Mouse (Mus musculus) forebrain, embryonic 11.5 days (tissue): Measurements from ENCODE around the gene Atf6b. TPM values are rescaled to one million over a fixed set of nuclear protein-coding genes. Genes with fewer than 3 reads are reported as not detected.

Experiments
- ATAC-seq: fragments of 200-750 bp; cut with Nextera tagmentation; replicated peaks from 2 replicates; pipeline ENCODE4 v1.8.0; 2017; ENCODE audit warnings: moderate TSS enrichment; ENCODE audit not compliant: low FRiP score
- DNase-seq: peaks from one replicate; pipeline ENCODE4 v3.0.0-alpha.2; 2017; ENCODE audit warnings: low spot score
- H3K27ac ChIP-seq: fragments of 300-500 bp; sonication (generic); 2 replicates; pipeline ENCODE4 v1.5.1; 2014; ENCODE audit warnings: low read depth, low read length
- H3K27me3 ChIP-seq: fragments of 300-500 bp; sonication (generic); 2 replicates; pipeline ENCODE4 v1.6.1; 2014; ENCODE audit warnings: mild to moderate bottlenecking, low read length, mixed read lengths; ENCODE audit not compliant: control insufficient read depth, insufficient read depth
- H3K36me3 ChIP-seq: fragments of 300-500 bp; sonication (generic); 2 replicates; pipeline ENCODE4 v1.6.1; 2014; ENCODE audit warnings: mild to moderate bottlenecking, low read length, moderate library complexity, mixed read lengths; ENCODE audit not compliant: control insufficient read depth, insufficient read depth
- H3K4me1 ChIP-seq: fragments of 300-500 bp; sonication (generic); replicated peaks from 2 replicates; pipeline ENCODE4 v1.6.1; 2014; ENCODE audit warnings: low read length, mixed read lengths; ENCODE audit not compliant: control insufficient read depth, insufficient read depth
- H3K4me2 ChIP-seq: fragments of 300-500 bp; sonication (generic); 2 replicates; pipeline ENCODE4 v1.6.1; 2014; ENCODE audit warnings: low read depth, mild to moderate bottlenecking, low read length, moderate library complexity, mixed read lengths; ENCODE audit not compliant: severe bottlenecking
- H3K4me3 ChIP-seq: fragments of 300-500 bp; sonication (generic); 2 replicates; pipeline ENCODE4 v1.5.1; 2014; ENCODE audit warnings: low read depth, low read length
- H3K9ac ChIP-seq: fragments of 300-500 bp; sonication (generic); 2 replicates; pipeline ENCODE4 v1.6.1; 2014; ENCODE audit warnings: low read length
- H3K9me3 ChIP-seq: fragments of 300-500 bp; sonication (generic); 2 replicates; pipeline ENCODE4 v1.6.1; 2016; ENCODE audit warnings: low read length, mixed read lengths; ENCODE audit not compliant: control insufficient read depth
- WGBS: fragments of 180-500 bp; shearing (Covaris S2); extraction: QIAGEN DNeasy Blood & Tissue Kit; methylation state at CpG from one replicate; pipeline ENCODE4 v1.1.7; 2014; 5-methylcytosine and 5-hydroxymethylcytosine counted together
- polyA plus RNA-seq: library from polyadenylated mRNA; unstranded; fragments of >200 nt; fragmentation: Nextera tagmentation; extraction: Ambion mirVana; gene quantifications from 2 replicates; pipeline ENCODE4 v1.2.1, GENCODE M21; 2014

The Atf6b gene
- polyA plus RNA-seq, 1 experiment from 2014 or later: 79.5 TPM

DNA sequence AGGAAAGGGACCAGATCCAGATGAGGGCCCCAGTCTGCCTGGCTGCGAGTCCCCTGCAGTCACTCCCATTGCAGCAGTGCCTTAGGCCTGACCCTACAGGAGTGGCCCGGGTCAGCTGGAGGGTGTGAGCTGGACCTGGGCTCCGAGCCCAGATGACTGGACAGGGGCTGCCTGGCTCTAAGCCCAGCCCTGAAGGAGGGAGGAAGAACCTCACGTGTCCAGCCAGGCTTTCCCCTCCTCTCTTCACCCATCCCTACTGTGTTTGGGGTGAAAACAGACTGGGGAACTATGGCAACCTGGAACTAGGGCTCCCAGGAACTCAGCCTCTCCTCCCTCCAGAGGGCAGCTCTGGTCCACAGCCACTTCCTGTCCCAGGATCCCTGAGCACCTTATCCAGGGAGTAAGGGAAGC is 8.6 kb downstream of the Atf6b start:
- 60% methylated on average over 4 of the region's 4 CpGs for WGBS
- no peaks in the 10 kb centered on the region for H3K27me3 ChIP-seq
- peaks cover under 1% of the 10 kb centered on the region; the same call in 1 of the 2 replicates for H3K36me3 ChIP-seq
- ATAC-seq (no peak), DNase-seq (peak; percentile 49)
- peaks cover 3% of the 10 kb centered on the region; the same call in 1 of the 2 replicates for H3K4me1 ChIP-seq
- H3K27ac ChIP-seq: no peak overlapping the region
- H3K4me3 ChIP-seq: no peak overlapping the region
- no peak overlapping the region for H3K4me2 ChIP-seq
- H3K9ac ChIP-seq: no peak overlapping the region
- no peaks in the 10 kb centered on the region for H3K9me3 ChIP-seq

DNA sequence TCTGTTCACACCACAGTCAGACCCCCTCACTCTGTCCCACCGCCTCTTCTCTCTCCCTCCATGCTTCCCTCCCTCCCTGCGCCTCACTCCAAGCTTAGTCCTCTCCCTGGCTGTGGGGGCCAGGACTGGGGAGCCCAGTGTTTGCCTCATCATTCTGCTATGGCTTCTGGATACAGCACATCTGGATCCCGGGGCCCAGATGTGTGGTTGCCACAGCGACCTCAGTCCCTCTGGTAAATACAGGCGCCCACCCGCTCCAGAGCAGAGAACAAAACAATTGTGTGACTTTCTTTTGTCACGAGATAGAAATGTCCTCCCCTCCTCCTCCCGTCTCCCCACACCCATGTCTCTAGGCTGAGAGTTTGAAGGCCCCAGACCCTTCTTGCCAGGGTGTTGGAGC is 9.7 kb downstream of the Atf6b start:
- H3K27ac ChIP-seq: no peak overlapping the region
- WGBS: 44% methylated on average over 8 of the region's 8 CpGs

GRCm38 (mm10) chr17:34657271-34657670 is 10.3 kb downstream of the Atf6b start:
- H3K4me1 ChIP-seq: peaks cover 3% of the 10 kb centered on the region; the same call in 1 of the 2 replicates
- DNase-seq (no peak), ATAC-seq (no peak)
- no peak overlapping the region for H3K9ac ChIP-seq
- no peak overlapping the region for H3K27ac ChIP-seq
- WGBS: 32% methylated on average over 2 of the region's 2 CpGs
- H3K4me3 ChIP-seq: no peak overlapping the region
- H3K27me3 ChIP-seq: 0 out of 2 replicates have a peak, but pooled peaks cover 2% of the 10 kb centered on the region
- no peaks in the 10 kb centered on the region for H3K9me3 ChIP-seq
- no peak overlapping the region for H3K4me2 ChIP-seq
- no peaks in the 10 kb centered on the region; the same call in 1 of the 2 replicates for H3K36me3 ChIP-seq

More for the DNA sequence above, 9.7 kb downstream of the Atf6b start:
- Histone ChIP-seq H3K9me3 (no peaks in the 10 kb centered on the region), H3K4me2 (no peak overlapping the region), H3K27me3 (0 out of 2 replicates have a peak, but pooled peaks cover 2% of the 10 kb centered on the region), H3K4me1 (peaks cover 3% of the 10 kb centered on the region; the same call in 1 of the 2 replicates), H3K4me3 (no peak overlapping the region), H3K9ac (no peak overlapping the region), H3K36me3 (no peaks in the 10 kb centered on the region; the same call in 1 of the 2 replicates)
- DNase-seq (peak; percentile 47), ATAC-seq (no peak)

DNA sequence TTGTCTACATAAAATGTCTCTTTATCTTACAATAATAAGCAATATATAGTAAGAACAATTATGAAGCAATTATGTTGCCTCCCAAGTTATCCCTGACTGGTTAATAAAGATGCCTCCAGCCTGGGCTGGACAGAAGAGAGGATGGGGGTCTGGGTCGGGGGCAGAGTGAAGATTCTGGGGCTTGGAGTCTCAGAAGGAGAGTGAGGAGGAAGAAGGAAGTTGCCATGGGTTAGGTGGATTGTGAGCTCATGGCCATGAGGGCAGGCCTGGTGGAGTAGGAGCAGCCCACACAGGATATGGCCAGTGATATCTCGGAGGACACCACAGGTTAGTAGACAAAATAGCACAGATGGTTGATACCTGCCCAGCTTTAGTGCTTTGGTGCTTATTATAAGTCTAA is 11.2 kb downstream of the Atf6b start:
- WGBS: 78% methylated on average over 2 of the region's 2 CpGs

GRCm38 (mm10) chr17:34658591-34658990 is 11.6 kb downstream of the Atf6b start:
- Histone ChIP-seq H3K27ac (no peak overlapping the region), H3K27me3 (0 out of 2 replicates have a peak, but pooled peaks cover 2% of the 10 kb centered on the region), H3K9me3 (no peaks in the 10 kb centered on the region), H3K9ac (no peak overlapping the region), H3K4me3 (no peak overlapping the region), H3K4me1 (peaks cover 3% of the 10 kb centered on the region; the same call in 1 of the 2 replicates), H3K4me2 (no peak overlapping the region), H3K36me3 (no peaks in the 10 kb centered on the region; the same call in 1 of the 2 replicates)
- DNase-seq: no peak
- ATAC-seq: no peak
- WGBS: 83% methylated on average over 3 of the region's 3 CpGs

More for the DNA sequence above, 11.2 kb downstream of the Atf6b start:
- H3K4me2 ChIP-seq: no peak overlapping the region
- 0 out of 2 replicates have a peak, but pooled peaks cover 2% of the 10 kb centered on the region for H3K27me3 ChIP-seq
- no peak overlapping the region for H3K4me3 ChIP-seq
- H3K4me1 ChIP-seq: peaks cover 3% of the 10 kb centered on the region; the same call in 1 of the 2 replicates
- ATAC-seq (no peak), DNase-seq (no peak)
- H3K36me3 ChIP-seq: no peaks in the 10 kb centered on the region; the same call in 1 of the 2 replicates
- H3K27ac ChIP-seq: no peak overlapping the region
- no peaks in the 10 kb centered on the region for H3K9me3 ChIP-seq
- no peak overlapping the region for H3K9ac ChIP-seq

DNA sequence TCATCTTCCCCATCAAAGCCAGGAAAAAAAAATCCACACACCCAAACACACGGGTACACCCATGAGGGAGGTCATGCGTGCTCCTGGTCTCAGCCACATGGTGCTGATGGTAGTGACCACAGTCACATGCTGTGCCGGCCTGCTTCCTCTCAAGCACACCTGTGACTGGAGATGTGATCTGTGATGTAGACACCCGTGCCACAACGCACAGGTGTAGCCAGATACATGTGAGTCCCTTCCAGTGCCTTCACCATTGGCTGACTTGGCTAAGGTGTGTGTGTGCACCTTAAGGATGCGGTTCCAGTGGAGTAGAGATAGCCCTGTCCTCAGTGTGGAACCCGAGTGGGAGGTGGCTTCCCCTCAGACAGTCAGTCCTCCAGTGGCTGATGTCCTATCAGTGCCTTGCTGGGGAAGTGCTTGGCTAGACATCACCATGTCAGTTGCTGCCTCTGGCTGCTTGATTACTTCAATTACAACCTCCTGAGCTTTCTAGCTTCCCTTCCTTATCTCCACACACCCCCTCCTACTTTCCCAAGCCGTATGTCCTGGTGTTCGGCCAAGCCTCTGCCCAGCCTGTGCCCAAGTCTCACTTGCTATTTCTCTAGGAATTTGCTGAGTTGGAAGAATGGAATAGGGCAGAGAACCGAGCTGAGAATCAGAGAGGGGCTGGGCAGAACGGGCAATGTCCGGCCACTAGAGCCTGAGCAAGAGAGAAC is 12.4 kb downstream of the Atf6b start:
- H3K4me2 ChIP-seq: no peak overlapping the region
- no peak for ATAC-seq
- H3K27ac ChIP-seq: no peak overlapping the region
- no peaks in the 10 kb centered on the region for H3K36me3 ChIP-seq
- WGBS: 75% methylated on average over 12 of the region's 12 CpGs
- peak; percentile 46 for DNase-seq
- H3K9ac ChIP-seq: no peak overlapping the region
- no peak overlapping the region for H3K4me3 ChIP-seq
- H3K4me1 ChIP-seq: peaks cover 3% of the 10 kb centered on the region; the same call in 1 of the 2 replicates
- 0 out of 2 replicates have a peak, but pooled peaks cover 2% of the 10 kb centered on the region for H3K27me3 ChIP-seq
- no peaks in the 10 kb centered on the region for H3K9me3 ChIP-seq

DNA sequence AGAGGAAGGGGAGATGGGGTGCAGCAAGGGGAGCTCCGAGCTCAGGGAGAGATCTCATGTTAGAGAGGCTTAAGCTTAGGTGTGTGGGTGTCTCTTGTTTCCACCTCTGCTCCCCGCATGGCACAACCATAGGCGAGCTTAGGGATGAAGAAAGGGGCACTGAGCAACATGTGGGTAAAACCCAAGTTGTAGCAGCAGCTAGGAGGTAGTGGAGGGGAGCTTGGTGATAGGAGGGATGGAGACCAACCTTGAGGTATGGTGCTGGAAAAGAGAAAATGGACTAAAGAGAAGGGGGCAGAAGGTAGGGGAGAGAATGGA is 12.9 kb downstream of the Atf6b start:
- ATAC-seq (no peak), DNase-seq (no peak)
- no peaks in the 10 kb centered on the region for H3K9me3 ChIP-seq
- H3K36me3 ChIP-seq: no peaks in the 10 kb centered on the region
- H3K9ac ChIP-seq: no peak overlapping the region
- 0 out of 2 replicates have a peak, but pooled peaks cover 2% of the 10 kb centered on the region for H3K27me3 ChIP-seq
- peaks cover 3% of the 10 kb centered on the region; the same call in 1 of the 2 replicates for H3K4me1 ChIP-seq
- no peak overlapping the region for H3K27ac ChIP-seq
- 67% methylated on average over 3 of the region's 3 CpGs for WGBS
- no peak overlapping the region for H3K4me2 ChIP-seq
- no peak overlapping the region for H3K4me3 ChIP-seq

DNA sequence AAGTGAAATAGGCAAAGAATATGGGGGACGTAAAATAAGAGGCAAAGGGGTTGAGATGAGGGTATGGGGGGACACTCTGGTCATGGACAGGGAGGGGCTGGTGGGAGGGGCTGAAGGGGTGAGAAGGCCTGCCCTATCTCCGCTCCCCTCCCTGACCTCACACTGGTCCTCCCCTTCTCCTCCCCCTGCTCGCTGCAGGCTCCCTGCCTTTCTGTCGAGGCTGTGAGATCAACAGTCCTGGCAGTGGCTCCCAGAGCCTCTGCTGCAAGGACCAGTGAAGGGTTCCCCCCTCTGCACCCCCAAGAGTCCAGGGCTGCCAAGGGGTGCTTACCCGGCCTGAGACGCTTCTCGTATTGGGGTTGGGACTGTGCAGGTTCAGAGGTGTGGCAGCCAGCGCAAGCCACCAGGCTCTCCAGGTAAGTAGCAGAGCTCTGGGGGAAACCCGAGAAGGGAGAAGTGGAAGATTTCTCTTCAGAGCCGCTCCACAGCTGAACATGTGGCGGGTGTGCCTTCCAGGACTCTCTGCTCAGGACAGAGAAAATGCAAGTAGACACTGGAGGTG is 13.4 kb downstream of the Atf6b start:
- 39% methylated on average over 10 of the region's 11 CpGs for WGBS
- H3K4me3 ChIP-seq: no peak overlapping the region
- DNase-seq (no peak), ATAC-seq (no peak)
- peaks cover 3% of the 10 kb centered on the region; the same call in 1 of the 2 replicates for H3K4me1 ChIP-seq
- H3K36me3 ChIP-seq: no peaks in the 10 kb centered on the region
- H3K27me3 ChIP-seq: 0 out of 2 replicates have a peak, but pooled peaks cover 2% of the 10 kb centered on the region
- no peak overlapping the region for H3K27ac ChIP-seq
- no peak overlapping the region for H3K4me2 ChIP-seq
- no peaks in the 10 kb centered on the region for H3K9me3 ChIP-seq
- no peak overlapping the region for H3K9ac ChIP-seq
